Mouse (Mus musculus) intestine, embryonic 15.5 days (tissue): ENCODE measurements around the gene Tmem63a. TPM values are rescaled to one million over a fixed set of nuclear protein-coding genes. Genes with fewer than 3 reads are reported as not detected.

ENCODE experiments used
- ATAC-seq: fragments of 200-750 bp; cut with Nextera tagmentation; 2 replicates; pipeline ENCODE4 v1.8.0; 2017; ENCODE audit warnings: moderate TSS enrichment, moderate library complexity
- H3K27ac ChIP-seq: fragments of 300-500 bp; sonication (generic); 2 replicates; pipeline ENCODE4 v1.5.1; 2015; ENCODE audit warnings: mild to moderate bottlenecking, inconsistent platforms
- H3K27me3 ChIP-seq: fragments of 300-500 bp; sonication (generic); replicated peaks from 2 replicates; pipeline ENCODE4 v1.6.1; 2015; ENCODE audit warnings: inconsistent platforms
- H3K36me3 ChIP-seq: fragments of 300-500 bp; sonication (generic); 2 replicates; pipeline ENCODE4 v1.6.1; 2015; ENCODE audit warnings: inconsistent platforms
- H3K4me1 ChIP-seq: fragments of 300-500 bp; sonication (generic); replicated peaks from 2 replicates; pipeline ENCODE4 v1.6.1; 2015; ENCODE audit warnings: inconsistent platforms
- H3K4me2 ChIP-seq: fragments of 300-500 bp; sonication (generic); replicated peaks from 2 replicates; pipeline ENCODE4 v1.6.1; 2015; ENCODE audit warnings: mild to moderate bottlenecking, inconsistent platforms
- H3K4me3 ChIP-seq: fragments of 300-500 bp; sonication (generic); replicated peaks from 2 replicates; pipeline ENCODE4 v1.5.1; 2015; ENCODE audit warnings: inconsistent platforms
- H3K9ac ChIP-seq: fragments of 300-500 bp; sonication (generic); 2 replicates; pipeline ENCODE4 v1.6.1; 2015; ENCODE audit warnings: inconsistent platforms
- H3K9me3 ChIP-seq: fragments of 300-500 bp; sonication (generic); 2 replicates; pipeline ENCODE4 v1.6.1; 2016; ENCODE audit warnings: inconsistent platforms
- WGBS: fragments of 180-500 bp; shearing (Covaris S2); methylation state at CpG from one replicate; pipeline ENCODE4 v1.1.7; 2015; 5-methylcytosine and 5-hydroxymethylcytosine counted together
- polyA plus RNA-seq: library from polyadenylated mRNA; unstranded; fragments of >200 nt; fragmentation: Nextera tagmentation; extraction: Ambion mirVana; gene quantifications from 2 replicates; pipeline ENCODE4 v1.2.1, GENCODE M21; 2015

Gene Tmem63a
- polyA plus RNA-seq, 1 experiment from 2014 or later: 15.8 TPM

GRCm38 (mm10) chr1:181016045-181016444, 73.9 kb downstream of the Tmem63a start:
- ATAC-seq: no peak
- H3K9me3 ChIP-seq: no peaks in the 10 kb centered on the region
- H3K4me2 ChIP-seq: peak overlapping the region; percentile 97
- WGBS: 82% methylated on average over 4 of the region's 4 CpGs
- no peak overlapping the region for H3K4me3 ChIP-seq
- no peaks in the 10 kb centered on the region for H3K27me3 ChIP-seq
- no peaks in the 10 kb centered on the region for H3K36me3 ChIP-seq
- H3K9ac ChIP-seq: no peak overlapping the region
- H3K27ac ChIP-seq: 0 out of 2 replicates have a peak overlapping the region, but pooled peaks have one; percentile 3
- H3K4me1 ChIP-seq: peaks cover 19% of the 10 kb centered on the region

- peaks cover 19% of the 10 kb centered on the region for H3K4me1 ChIP-seq
- peak overlapping the region; percentile 31 for H3K9ac ChIP-seq
- ATAC-seq: peak; percentile 65
- H3K27me3 ChIP-seq: no peaks in the 10 kb centered on the region
- no peaks in the 10 kb centered on the region for H3K9me3 ChIP-seq
- H3K27ac ChIP-seq: no peak overlapping the region
- peak overlapping the region; percentile 46 for H3K4me3 ChIP-seq
- no peaks in the 10 kb centered on the region for H3K36me3 ChIP-seq
- 3% methylated on average over 21 of the region's 21 CpGs for WGBS
- peak overlapping the region; percentile 97 for H3K4me2 ChIP-seq
Observed at GRCm38 (mm10) chr1:181016532-181017131, 74.5 kb downstream of the Tmem63a start.

- Histone ChIP-seq H3K4me3 (peak overlapping the region; percentile 46), H3K4me1 (peaks cover 19% of the 10 kb centered on the region), H3K9ac (peak overlapping the region; percentile 31), H3K27me3 (no peaks in the 10 kb centered on the region), H3K36me3 (no peaks in the 10 kb centered on the region), H3K27ac (no peak overlapping the region), H3K9me3 (no peaks in the 10 kb centered on the region), H3K4me2 (peak overlapping the region; percentile 97)
- peak; percentile 87 for ATAC-seq
- under 1% methylated on average over 22 of the region's 22 CpGs for WGBS
Observed at GRCm38 (mm10) chr1:181017212-181017711, 75.1 kb downstream of the Tmem63a start.

GRCm38 (mm10) chr1:181017890-181018420, 75.8 kb downstream of the Tmem63a start:
- H3K9me3 ChIP-seq: no peaks in the 10 kb centered on the region
- 76% methylated on average over 13 of the region's 13 CpGs for WGBS
- no peak overlapping the region for H3K4me2 ChIP-seq
- ATAC-seq: no peak
- no peak overlapping the region for H3K27ac ChIP-seq
- peaks cover 19% of the 10 kb centered on the region for H3K4me1 ChIP-seq
- no peaks in the 10 kb centered on the region for H3K36me3 ChIP-seq
- no peak overlapping the region for H3K4me3 ChIP-seq
- H3K9ac ChIP-seq: no peak overlapping the region
- no peaks in the 10 kb centered on the region for H3K27me3 ChIP-seq

GRCm38 (mm10) chr1:181020756-181021487, 78.8 kb downstream of the Tmem63a start, which contains the start of gene Ephx1:
TSS of gene Ephx1 (minus strand) at chr1:181020904.
- Histone ChIP-seq H3K9me3 (no peaks in the 10 kb centered on the region), H3K27ac (no peak within 1 kb of the TSS), H3K27me3 (no peaks in the 10 kb centered on the region), H3K4me2 (no peak within 1 kb of the TSS), H3K36me3 (no peaks in the 10 kb centered on the region), H3K4me1 (peaks cover 15% of the 10 kb centered on the region), H3K9ac (no peak within 1 kb of the TSS), H3K4me3 (no peak within 1 kb of the TSS)
- no peak for ATAC-seq
- 51% methylated on average over 5 of the region's 5 CpGs for WGBS

GRCm38 (mm10) chr1:181021488-181021865, 79.3 kb downstream of the Tmem63a start:
- no peak overlapping the region for H3K9ac ChIP-seq
- H3K4me3 ChIP-seq: no peak overlapping the region
- H3K9me3 ChIP-seq: no peaks in the 10 kb centered on the region
- H3K27ac ChIP-seq: no peak overlapping the region
- 68% methylated on average over 7 of the region's 7 CpGs for WGBS
- H3K36me3 ChIP-seq: no peaks in the 10 kb centered on the region
- H3K27me3 ChIP-seq: no peaks in the 10 kb centered on the region
- no peak overlapping the region for H3K4me2 ChIP-seq
- H3K4me1 ChIP-seq: peaks cover 12% of the 10 kb centered on the region
- no peak for ATAC-seq

- Histone ChIP-seq H3K9me3 (no peaks in the 10 kb centered on the region), H3K27ac (no peak overlapping the region), H3K4me3 (no peak overlapping the region), H3K4me2 (no peak overlapping the region), H3K36me3 (no peaks in the 10 kb centered on the region), H3K9ac (no peak overlapping the region), H3K4me1 (peaks cover 4% of the 10 kb centered on the region), H3K27me3 (no peaks in the 10 kb centered on the region)
- ATAC-seq: peak; percentile 69
- WGBS: 22% methylated on average over 1 of the region's 1 CpGs
Observed at GRCm38 (mm10) chr1:181022265-181022664, 80.1 kb downstream of the Tmem63a start.

Other genes with a start within 250 kb of the Tmem63a start
- gene Mixl1, start 245.3 kb upstream of the Tmem63a start, polyA plus RNA-seq: 0.19 and 0.24 TPM in 2 replicates
- gene Acbd3, start 216.3 kb upstream of the Tmem63a start, polyA plus RNA-seq: 18.8 and 20.0 TPM in 2 replicates
- gene H3f3a, start 128.4 kb upstream of the Tmem63a start, polyA plus RNA-seq: 1,771 and 1,977 TPM in 2 replicates
- 31.5 and 31.7 TPM in 2 replicates for gene Sde2, start 91.2 kb upstream of the Tmem63a start, polyA plus RNA-seq
- gene Lefty2, start 49.2 kb upstream of the Tmem63a start, polyA plus RNA-seq: 0.05 and 0.09 TPM in 2 replicates
- gene Pycr2, start 38.1 kb upstream of the Tmem63a start, polyA plus RNA-seq: 71.4 and 82.4 TPM in 2 replicates
- gene Lefty1, start 7.3 kb upstream of the Tmem63a start, polyA plus RNA-seq: 2.2 and 2.4 TPM in 2 replicates
- 3.6 and 4.0 TPM in 2 replicates for gene Ephx1, start 78.6 kb downstream of the Tmem63a start, polyA plus RNA-seq
- not detected in 2 replicates for gene 9130409I23Rik, start 108.9 kb downstream of the Tmem63a start, polyA plus RNA-seq
- 23.4 and 24.4 TPM in 2 replicates for gene Nvl, start 201.9 kb downstream of the Tmem63a start, polyA plus RNA-seq
- gene Cnih4, start 202.3 kb downstream of the Tmem63a start, polyA plus RNA-seq: 134 and 147 TPM in 2 replicates